In genomic region chr8:112010997-112011815, GRCm38 (mm10) we compare ENCODE assay signal across 8 mouse cellular contexts. TPM values are rescaled to one million over a fixed set of nuclear protein-coding genes. Genes with fewer than 3 reads are reported as not detected.
DNase-seq lines count a peak whose midpoint lies in the region; ATAC-seq lines count a peak whose summit lies in the region.

Gene Kars (minus strand): TSS chr8:112011323.
Gene Terf2ip (plus strand): TSS chr8:112011398.

- peak within 1 kb of the TSS; percentile 82 for H3K4me2 ChIP-seq in hindbrain, embryonic 15.5 days

- peak; percentile 91 for DNase-seq in T-cell, adult 2 months (ENCODE audit: low spot score)
- peak; percentile 90 to 94 for DNase-seq in cerebellum, postnatal 36 days
- peak; percentile 88 to 93 for DNase-seq in frontal cortex, postnatal 36 days (ENCODE audit: low spot score in 2 of 2)
- peak; percentile 80 for DNase-seq in left cerebral cortex, adult 11 months (ENCODE audit: low spot score)
- peak; percentile 96 for DNase-seq in lung, postnatal 4 days
- DNase-seq in retina, postnatal 7 days (ENCODE audit: low read depth, low spot score), result peak; percentile 92
- DNase-seq in urinary bladder, adult 2 months (ENCODE audit: low spot score), result peak; percentile 81

- H3K9me3 ChIP-seq in hindbrain, embryonic 15.5 days, result no peaks in the 10 kb centered on the region

- no peaks in the 10 kb centered on the region for H3K27me3 ChIP-seq in hindbrain, embryonic 15.5 days

- WGBS in hindbrain, embryonic 15.5 days, result under 1% methylated on average over 61 of the region's 61 CpGs

- H3K9ac ChIP-seq in hindbrain, embryonic 15.5 days, result peak within 1 kb of the TSS; percentile 95

- H3K4me1 ChIP-seq in hindbrain, embryonic 15.5 days (replicated peaks), result peaks cover 24% of the 10 kb centered on the region

- H3K4me3 ChIP-seq in hindbrain, embryonic 15.5 days, result peak within 1 kb of the TSS; percentile 95

- peak; percentile 97 for ATAC-seq in hindbrain, embryonic 15.5 days (ENCODE audit: low FRiP score, low read depth)

- peaks cover 6% of the 10 kb centered on the region; the same call in 1 of the 2 replicates for H3K36me3 ChIP-seq in hindbrain, embryonic 15.5 days

- H3K27ac ChIP-seq in hindbrain, embryonic 15.5 days (replicated peaks), result peak within 1 kb of the TSS; percentile 87

RNA-seq across cellular contexts. Expression of gene Kars, which starts in this region (rescaled TPM):
- polyA plus RNA-seq in hindbrain, embryonic 15.5 days (2015; fragmentation: Nextera tagmentation; extraction: Ambion mirVana), result 158 and 168 TPM in 2 replicates
- polyA plus RNA-seq in urinary bladder, adult 2 months (2012; rRNA removed), result 65.4 and 82.7 TPM in 2 replicates

RNA-seq across cellular contexts. Expression of gene Terf2ip, which starts in this region (rescaled TPM):
- polyA plus RNA-seq in hindbrain, embryonic 15.5 days (2015; fragmentation: Nextera tagmentation; extraction: Ambion mirVana), result 63.9 and 68.4 TPM in 2 replicates
- polyA plus RNA-seq in urinary bladder, adult 2 months (2012; rRNA removed), result 13.9 and 15.9 TPM in 2 replicates

Comparison
In these comparisons a context has a peak if more than half of its experiments do, and no peak if none do; other contexts are left out.
1. Peak in every context shown above with its lines: DNase-seq, ATAC-seq, H3K4me3 ChIP-seq and H3K27ac ChIP-seq.